Mouse (Mus musculus) CD4-positive naive resting alpha-beta T cell, adult 57 days (primary cell): ENCODE data around the gene Hist1h2bl. TPM values are rescaled to one million over a fixed set of nuclear protein-coding genes. Genes with fewer than 3 reads are reported as not detected.

Experiments used
- total RNA-seq: library from RNA; stranded (reverse); gene quantifications from one replicate; pipeline ENCODE4 v1.2.4, GENCODE M21; 2023

Hist1h2bl gene
- 28.4 TPM for total RNA-seq

DNA sequence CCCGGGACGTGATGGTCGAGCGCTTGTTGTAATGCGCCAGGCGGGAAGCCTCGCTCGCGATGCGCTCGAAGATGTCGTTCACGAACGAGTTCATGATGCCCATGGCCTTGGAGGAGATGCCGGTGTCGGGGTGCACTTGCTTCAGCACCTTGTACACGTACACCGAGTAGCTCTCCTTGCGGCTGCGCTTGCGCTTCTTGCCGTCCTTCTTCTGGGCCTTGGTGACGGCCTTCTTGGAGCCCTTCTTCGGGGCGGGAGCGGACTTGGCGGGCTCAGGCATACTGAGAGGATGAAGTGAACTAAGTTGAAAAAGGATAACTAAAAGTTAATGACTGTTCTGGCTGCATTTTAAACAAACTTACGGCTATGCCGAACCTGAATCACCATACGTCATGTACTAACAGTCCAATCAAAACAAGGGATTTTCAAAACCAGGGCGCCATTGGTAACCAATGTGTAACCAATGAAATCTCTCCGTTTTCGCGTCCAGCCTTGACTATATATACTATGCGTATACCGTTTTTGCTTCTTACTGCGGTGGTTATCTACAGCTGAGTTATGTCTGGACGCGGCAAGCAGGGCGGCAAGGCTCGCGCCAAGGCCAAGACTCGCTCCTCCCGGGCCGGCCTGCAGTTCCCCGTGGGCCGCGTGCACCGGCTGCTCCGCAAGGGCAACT lies at the start of gene Hist1h2bl, which contains the start of gene Hist1h2ai:
Gene Hist1h2bl, minus strand, starts transcription at position 280 of the 676 bp plus-strand sequence.
Gene Hist1h2ai, plus strand, starts transcription at position 559 of the 676 bp plus-strand sequence.

DNA sequence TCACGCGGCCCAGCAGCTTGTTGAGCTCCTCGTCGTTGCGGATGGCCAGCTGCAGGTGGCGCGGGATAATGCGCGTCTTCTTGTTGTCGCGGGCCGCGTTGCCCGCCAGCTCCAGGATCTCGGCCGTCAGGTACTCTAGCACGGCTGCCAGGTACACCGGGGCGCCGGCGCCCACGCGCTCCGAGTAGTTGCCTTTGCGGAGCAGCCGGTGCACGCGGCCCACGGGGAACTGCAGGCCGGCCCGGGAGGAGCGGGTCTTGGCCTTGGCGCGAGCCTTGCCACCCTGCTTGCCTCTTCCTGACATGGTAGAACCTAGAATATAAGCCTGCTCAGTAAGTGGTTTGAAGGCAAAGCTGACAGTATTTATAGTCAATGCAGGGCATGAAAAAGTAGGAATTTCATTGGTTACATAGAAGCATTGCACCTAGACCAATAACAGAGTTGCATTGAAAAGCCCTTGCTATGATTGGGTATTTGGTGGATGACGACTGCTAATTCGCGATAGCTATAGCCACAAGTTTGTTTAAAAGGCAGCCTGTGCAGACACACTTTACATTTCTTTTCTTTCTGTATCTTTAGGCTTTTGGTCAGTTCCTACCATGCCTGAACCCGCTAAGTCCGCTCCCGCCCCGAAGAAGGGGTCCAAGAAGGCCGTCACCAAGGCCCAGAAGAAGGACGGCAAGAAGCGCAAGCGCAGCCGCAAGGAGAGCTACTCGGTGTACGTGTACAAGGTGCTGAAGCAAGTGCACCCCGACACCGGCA lies 37.8 kb upstream of the Hist1h2bl start, which contains the start of the genes Hist1h2ak and Hist1h2bn:
Gene Hist1h2ak, minus strand, starts transcription at position 304 of the 762 bp plus-strand sequence.
Gene Hist1h2bn, plus strand, starts transcription at position 600 of the 762 bp plus-strand sequence.

GRCm38 (mm10) chr13:21750159-21751017 lies 34.4 kb upstream of the Hist1h2bl start, which contains the start of gene Hist1h4k:
Gene Hist1h4k, minus strand, starts transcription at chr13:21750505.

GRCm38 (mm10) chr13:21734906-21735767 lies 19.2 kb upstream of the Hist1h2bl start, which contains the start of gene Hist1h4j:
Gene Hist1h4j, plus strand, starts transcription at chr13:21735064.

GRCm38 (mm10) chr13:21721757-21722372 lies 5.9 kb upstream of the Hist1h2bl start, which contains the start of gene Hist1h2bm:
Gene Hist1h2bm, plus strand, starts transcription at chr13:21722044.

DNA sequence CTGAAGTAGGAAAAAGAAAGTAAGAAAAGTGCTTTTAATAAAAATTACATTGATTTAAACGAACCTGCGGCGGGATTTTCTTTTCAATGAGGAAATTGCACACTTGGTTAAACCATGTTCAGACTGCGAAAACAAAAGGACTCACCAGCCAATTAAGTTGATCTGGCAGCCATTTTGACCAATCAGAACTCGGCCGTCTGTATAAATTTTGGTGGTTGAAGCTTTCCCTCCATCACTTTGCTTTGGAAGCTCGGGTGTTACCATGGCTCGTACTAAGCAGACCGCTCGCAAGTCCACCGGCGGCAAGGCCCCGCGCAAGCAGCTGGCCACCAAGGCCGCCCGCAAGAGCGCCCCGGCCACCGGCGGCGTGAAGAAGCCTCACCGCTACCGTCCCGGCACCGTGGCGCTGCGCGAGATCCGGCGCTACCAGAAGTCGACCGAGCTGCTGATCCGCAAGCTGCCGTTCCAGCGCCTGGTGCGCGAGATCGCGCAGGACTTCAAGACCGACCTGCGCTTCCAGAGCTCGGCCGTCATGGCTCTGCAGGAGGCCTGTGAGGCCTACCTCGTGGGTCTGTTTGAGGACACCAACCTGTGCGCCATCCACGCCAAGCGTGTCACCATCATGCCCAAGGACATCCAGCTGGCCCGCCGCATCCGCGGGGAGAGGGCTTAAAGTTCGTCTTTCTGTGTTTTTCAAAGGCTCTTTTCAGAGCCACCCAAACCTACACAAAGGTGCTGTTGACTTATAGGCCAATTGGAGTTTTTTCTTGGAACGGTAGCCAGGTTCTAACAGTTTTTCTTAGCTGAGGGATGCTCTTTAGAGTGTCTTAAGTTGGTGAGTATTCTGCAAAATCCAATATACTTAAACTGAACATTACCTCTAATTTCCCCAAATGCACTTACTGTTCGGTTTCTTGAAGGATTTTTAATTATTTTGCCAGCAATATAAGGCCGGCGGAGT lies 1.7 kb upstream of the Hist1h2bl start, which contains the start of gene Hist1h3h:
Gene Hist1h3h, plus strand, starts transcription at position 263 of the 961 bp plus-strand sequence.

GRCm38 (mm10) chr13:21697811-21698210 lies 18.1 kb downstream of the Hist1h2bl start, which contains the start of gene Olfr1359:
Gene Olfr1359, plus strand, starts transcription at chr13:21698111.

GRCm38 (mm10) chr13:21677305-21677704 lies 38.6 kb downstream of the Hist1h2bl start, which contains the start of gene Olfr1360:
Gene Olfr1360, minus strand, starts transcription at chr13:21677405.

Other genes with a start within 250 kb of the Hist1h2bl start
- gene Nkapl, start 247.6 kb downstream of the Hist1h2bl start, total RNA-seq, result not detected
- not detected for gene Zkscan4, start 237.2 kb downstream of the Hist1h2bl start, total RNA-seq
- gene Gm10065, start 236.7 kb downstream of the Hist1h2bl start, total RNA-seq, result not detected
- gene AK157302, start 220.9 kb downstream of the Hist1h2bl start, total RNA-seq, result 5.1 TPM
- gene Gm11273, start 214.7 kb downstream of the Hist1h2bl start, total RNA-seq, result 17.7 TPM
- gene Zkscan8, start 185.0 kb downstream of the Hist1h2bl start, total RNA-seq, result 9.6 TPM
- gene Olfr1366, start 173.3 kb downstream of the Hist1h2bl start, total RNA-seq, result not detected
- not detected for gene Olfr1535, start 156.2 kb downstream of the Hist1h2bl start, total RNA-seq
- gene Olfr1364, start 134.4 kb downstream of the Hist1h2bl start, total RNA-seq, result not detected
- gene Olfr1362, start 102.1 kb downstream of the Hist1h2bl start, total RNA-seq, result not detected
- gene Olfr11, start 73.6 kb downstream of the Hist1h2bl start, total RNA-seq, result not detected
- gene Olfr1361, start 52.8 kb downstream of the Hist1h2bl start, total RNA-seq, result not detected
- not detected for gene Olfr1360, start 38.7 kb downstream of the Hist1h2bl start, total RNA-seq
- gene Olfr1359, start 18.0 kb downstream of the Hist1h2bl start, total RNA-seq, result not detected
- gene Hist1h2ai, start 279 bp upstream of the Hist1h2bl start, total RNA-seq, result 48.8 TPM
- 99.8 TPM for gene Hist1h3h, start 1.5 kb upstream of the Hist1h2bl start, total RNA-seq
- gene Hist1h2bm, start 5.9 kb upstream of the Hist1h2bl start, total RNA-seq, result 6.3 TPM
- gene Hist1h4j, start 18.9 kb upstream of the Hist1h2bl start, total RNA-seq, result 11.9 TPM
- gene Hist1h4k, start 34.4 kb upstream of the Hist1h2bl start, total RNA-seq, result 339 TPM
- 38.7 TPM for gene Hist1h2ak, start 37.7 kb upstream of the Hist1h2bl start, total RNA-seq
- gene Hist1h2bn, start 38.0 kb upstream of the Hist1h2bl start, total RNA-seq, result 75.5 TPM
- 9.5 TPM for gene Hist1h1b, start 64.5 kb upstream of the Hist1h2bl start, total RNA-seq
- gene Hist1h3i, start 67.2 kb upstream of the Hist1h2bl start, total RNA-seq, result 110 TPM
- gene Hist1h2an, start 71.1 kb upstream of the Hist1h2bl start, total RNA-seq, result 5.2 TPM
- 22.1 TPM for gene Hist1h2bp, start 71.3 kb upstream of the Hist1h2bl start, total RNA-seq
- gene Hist1h2bq, start 94.1 kb upstream of the Hist1h2bl start, total RNA-seq, result 49.3 TPM
- gene Hist1h2ao, start 94.3 kb upstream of the Hist1h2bl start, total RNA-seq, result 110 TPM
- 248 TPM for gene Hist1h4m, start 95.6 kb upstream of the Hist1h2bl start, total RNA-seq
- gene Hist1h4n, start 116.1 kb upstream of the Hist1h2bl start, total RNA-seq, result 35.4 TPM
- 30.3 TPM for gene Hist1h2ap, start 117.4 kb upstream of the Hist1h2bl start, total RNA-seq
- gene Hist1h2br, start 117.6 kb upstream of the Hist1h2bl start, total RNA-seq, result 48.4 TPM
- gene Zfp184, start 229.0 kb upstream of the Hist1h2bl start, total RNA-seq, result 0.71 TPM